Mouse (Mus musculus) limb, embryonic 10.5 days (tissue): ENCODE results near the gene Ctbp1. TPM values are rescaled to one million over a fixed set of nuclear protein-coding genes. Genes with fewer than 3 reads are reported as not detected.

Source experiments
- DNase-seq: peaks from one replicate; pipeline ENCODE4 v3.0.0-alpha.2; 2017; ENCODE audit warnings: low spot score
- H3K27ac ChIP-seq: fragments of 300-500 bp; sonication (generic); 2 replicates; pipeline ENCODE4 v1.5.1; 2016; ENCODE audit warnings: mild to moderate bottlenecking
- H3K27me3 ChIP-seq: fragments of 300-500 bp; sonication (generic); 2 replicates; pipeline ENCODE4 v1.6.1; 2016; ENCODE audit warnings: low read depth, mild to moderate bottlenecking; ENCODE audit not compliant: poor library complexity, severe bottlenecking
- H3K36me3 ChIP-seq: fragments of 300-500 bp; sonication (generic); 2 replicates; pipeline ENCODE4 v1.6.1; 2016; ENCODE audit warnings: mild to moderate bottlenecking, moderate library complexity
- H3K4me1 ChIP-seq: fragments of 300-500 bp; sonication (generic); 2 replicates; pipeline ENCODE4 v1.6.1; 2016
- H3K4me3 ChIP-seq: fragments of 300-500 bp; sonication (generic); 2 replicates; pipeline ENCODE4 v1.5.1; 2016; ENCODE audit warnings: mild to moderate bottlenecking, moderate library complexity
- H3K9me3 ChIP-seq: fragments of 300-500 bp; sonication (generic); replicated peaks from 2 replicates; pipeline ENCODE4 v1.6.1; 2016; ENCODE audit warnings: mild to moderate bottlenecking
- WGBS: fragments of 180-500 bp; shearing (Covaris S2); methylation state at CpG from one replicate; pipeline ENCODE4 v1.1.7; 2016; 5-methylcytosine and 5-hydroxymethylcytosine counted together
- polyA plus RNA-seq: library from polyadenylated mRNA; unstranded; fragments of >200 nt; fragmentation: Nextera tagmentation; extraction: Ambion mirVana; gene quantifications from 2 replicates; pipeline ENCODE4 v1.2.1, GENCODE M21; 2016

Ctbp1 gene
- polyA plus RNA-seq, result 440 and 473 TPM in 2 replicates

- DNase-seq, result peak; percentile 97
- Histone ChIP-seq H3K9me3 (no peaks in the 10 kb centered on the region), H3K36me3 (peaks cover 31% of the 10 kb centered on the region), H3K4me1 (peaks cover 26% of the 10 kb centered on the region), H3K4me3 (peak within 1 kb of the TSS; percentile 91), H3K27me3 (no peaks in the 10 kb centered on the region), H3K27ac (peak within 1 kb of the TSS; percentile 99)
- 3% methylated on average over 56 of the region's 57 CpGs for WGBS
Observed at GRCm38 (mm10) chr5:33274953-33275454, at the start of gene Ctbp1. Gene Ctbp1, minus strand, starts transcription at chr5:33274994.

DNA sequence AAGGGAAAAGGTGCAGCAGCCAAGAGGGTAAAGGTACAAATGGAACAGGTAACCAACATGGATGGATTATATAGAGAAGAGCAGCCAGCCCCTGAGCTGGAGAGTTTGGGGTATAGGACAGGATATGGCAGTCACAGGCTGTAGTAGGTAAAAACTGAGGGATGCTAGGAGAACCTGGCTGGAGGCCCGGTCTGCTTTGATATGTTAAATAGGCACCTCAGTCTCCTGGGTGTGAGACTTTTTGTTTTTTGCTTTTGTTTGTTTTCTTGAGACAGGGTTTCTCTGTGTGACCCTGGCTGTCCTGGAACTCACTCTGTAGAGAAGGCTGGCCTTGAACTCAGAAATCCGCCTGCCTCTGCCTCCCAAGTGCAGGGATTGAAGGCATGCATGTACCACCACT lies 49.7 kb upstream of the Ctbp1 start:
- Histone ChIP-seq H3K27ac (no peak overlapping the region), H3K4me3 (no peak overlapping the region), H3K9me3 (no peaks in the 10 kb centered on the region), H3K36me3 (no peaks in the 10 kb centered on the region), H3K27me3 (no peaks in the 10 kb centered on the region), H3K4me1 (no peaks in the 10 kb centered on the region)
- no peak for DNase-seq
- 45% methylated on average over 2 of the region's 2 CpGs for WGBS

- WGBS, result 89% methylated on average over 7 of the region's 7 CpGs
- H3K9me3 ChIP-seq, result no peaks in the 10 kb centered on the region
- H3K27me3 ChIP-seq, result no peaks in the 10 kb centered on the region
- H3K27ac ChIP-seq, result no peak overlapping the region
- H3K36me3 ChIP-seq, result no peaks in the 10 kb centered on the region
- H3K4me3 ChIP-seq, result no peak overlapping the region
- no peak for DNase-seq
- H3K4me1 ChIP-seq, result no peaks in the 10 kb centered on the region
Observed at GRCm38 (mm10) chr5:33312192-33312591, 37.4 kb upstream of the Ctbp1 start.

DNA sequence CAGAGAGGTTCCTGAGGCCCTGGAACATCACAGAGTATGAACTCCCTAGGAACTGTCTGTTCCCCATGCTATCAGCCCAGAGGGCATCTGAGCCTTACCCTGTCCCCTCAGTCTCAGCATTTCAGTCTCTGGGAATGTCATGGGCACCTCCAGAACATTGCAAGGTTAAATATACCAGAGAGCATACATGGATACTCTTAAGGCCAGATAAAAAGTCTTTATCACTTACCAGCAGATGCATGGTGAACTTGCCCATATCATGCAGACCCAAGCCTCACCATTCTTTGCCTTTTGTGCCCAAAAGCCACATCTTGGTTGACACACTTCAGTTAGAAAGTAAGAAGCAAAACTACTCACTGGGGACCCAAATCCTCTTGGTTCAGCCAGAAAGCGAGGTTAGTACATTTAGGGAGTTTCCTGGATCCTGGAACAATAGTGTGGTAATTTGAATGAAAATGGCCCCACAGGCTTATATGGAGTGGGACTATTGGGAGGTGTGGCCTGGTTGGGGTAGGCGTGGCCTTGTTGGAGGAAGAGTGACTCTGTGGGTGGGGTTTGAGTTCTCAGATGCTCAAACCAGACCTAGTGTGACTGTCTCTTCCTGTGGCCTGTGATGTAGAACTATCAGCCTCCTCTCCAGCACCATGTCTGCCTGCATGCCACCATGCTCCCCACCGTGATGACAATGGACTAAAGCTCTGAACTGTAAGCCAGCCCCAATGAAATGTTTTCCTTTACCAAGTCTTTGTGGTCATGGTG lies 36.1 kb upstream of the Ctbp1 start:
- Histone ChIP-seq H3K27me3 (no peaks in the 10 kb centered on the region), H3K36me3 (no peaks in the 10 kb centered on the region), H3K9me3 (no peaks in the 10 kb centered on the region), H3K4me3 (no peak overlapping the region), H3K27ac (no peak overlapping the region), H3K4me1 (no peaks in the 10 kb centered on the region)
- 73% methylated on average over 3 of the region's 3 CpGs for WGBS
- no peak for DNase-seq

DNA sequence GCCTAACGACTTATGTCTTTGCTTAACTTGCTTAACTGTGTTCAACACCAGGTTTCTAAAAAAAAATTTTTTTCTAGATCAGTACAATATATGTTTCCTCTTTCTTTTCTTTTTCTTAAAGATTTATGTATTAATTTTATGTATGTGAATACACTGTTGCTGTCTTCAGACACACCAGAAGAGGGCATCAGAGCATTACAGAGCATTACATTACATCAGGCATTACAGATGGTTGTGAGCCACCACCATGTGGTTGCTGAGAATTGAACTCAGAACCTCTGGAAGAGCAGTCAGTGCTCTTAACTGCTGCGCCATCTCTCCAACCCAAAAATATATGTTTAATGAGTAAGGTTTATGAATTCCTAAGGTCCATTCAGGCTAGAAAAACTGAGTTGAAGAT lies 27.0 kb upstream of the Ctbp1 start:
- WGBS, result 89% methylated on average over 2 of the region's 2 CpGs
- DNase-seq, result no peak

DNA sequence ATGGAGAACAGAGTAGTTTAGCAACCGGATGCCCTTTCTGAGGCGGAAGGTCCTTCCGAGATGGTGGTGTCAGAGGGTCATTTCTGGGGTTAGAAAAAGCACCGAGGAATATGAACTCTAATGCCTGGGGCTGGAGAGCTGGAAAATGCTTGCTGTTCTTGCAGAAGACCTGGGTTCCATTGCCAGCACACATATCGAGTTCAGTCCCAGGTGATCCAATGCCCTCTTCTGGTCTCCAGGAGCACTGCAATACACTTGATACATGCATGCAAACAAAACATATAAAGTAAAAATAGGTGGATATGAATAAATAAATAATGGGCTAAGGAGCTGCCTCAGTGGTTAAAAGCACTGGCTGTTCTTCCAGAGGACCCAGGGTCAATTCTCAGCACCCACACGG lies 22.4 kb upstream of the Ctbp1 start:
- H3K4me3 ChIP-seq, result no peak overlapping the region
- WGBS, result 78% methylated on average over 6 of the region's 6 CpGs
- no peak for DNase-seq

More for the DNA sequence above, 27.0 kb upstream of the Ctbp1 start:
- Histone ChIP-seq H3K27me3 (no peaks in the 10 kb centered on the region), H3K36me3 (no peaks in the 10 kb centered on the region), H3K4me3 (no peak overlapping the region), H3K27ac (no peak overlapping the region), H3K4me1 (no peaks in the 10 kb centered on the region), H3K9me3 (no peaks in the 10 kb centered on the region)

GRCm38 (mm10) chr5:33293796-33294430 lies 19.1 kb upstream of the Ctbp1 start:
- no peaks in the 10 kb centered on the region for H3K9me3 ChIP-seq
- no peaks in the 10 kb centered on the region for H3K27me3 ChIP-seq
- no peak for DNase-seq
- H3K4me1 ChIP-seq, result 0 out of 2 replicates have a peak, but pooled peaks cover 3% of the 10 kb centered on the region
- H3K27ac ChIP-seq, result no peak overlapping the region
- 72% methylated on average over 16 of the region's 16 CpGs for WGBS
- no peaks in the 10 kb centered on the region for H3K36me3 ChIP-seq
- no peak overlapping the region for H3K4me3 ChIP-seq

More for the DNA sequence above, 22.4 kb upstream of the Ctbp1 start:
- H3K27ac ChIP-seq, result no peak overlapping the region
- no peaks in the 10 kb centered on the region for H3K36me3 ChIP-seq
- no peaks in the 10 kb centered on the region for H3K9me3 ChIP-seq
- no peaks in the 10 kb centered on the region for H3K27me3 ChIP-seq
- no peaks in the 10 kb centered on the region for H3K4me1 ChIP-seq

GRCm38 (mm10) chr5:33283951-33284350 lies 9.2 kb upstream of the Ctbp1 start:
- Histone ChIP-seq H3K4me3 (no peak overlapping the region), H3K27ac (no peak overlapping the region), H3K4me1 (peaks cover 6% of the 10 kb centered on the region; the same call in 1 of the 2 replicates), H3K36me3 (no peaks in the 10 kb centered on the region), H3K9me3 (no peaks in the 10 kb centered on the region), H3K27me3 (no peaks in the 10 kb centered on the region)
- WGBS, result 82% methylated on average over 7 of the region's 7 CpGs
- no peak for DNase-seq

GRCm38 (mm10) chr5:33281428-33281827 lies 6.6 kb upstream of the Ctbp1 start:
- Histone ChIP-seq H3K9me3 (no peaks in the 10 kb centered on the region), H3K4me1 (peaks cover 6% of the 10 kb centered on the region; the same call in 1 of the 2 replicates), H3K36me3 (no peaks in the 10 kb centered on the region), H3K27ac (no peak overlapping the region), H3K4me3 (no peak overlapping the region), H3K27me3 (no peaks in the 10 kb centered on the region)
- 81% methylated on average over 1 of the region's 1 CpGs for WGBS
- DNase-seq, result no peak

GRCm38 (mm10) chr5:33278950-33279349 lies 4.2 kb upstream of the Ctbp1 start:
- WGBS, result 53% methylated on average over 5 of the region's 5 CpGs
- Histone ChIP-seq H3K36me3 (no peaks in the 10 kb centered on the region), H3K27ac (no peak overlapping the region), H3K9me3 (no peaks in the 10 kb centered on the region), H3K4me1 (peaks cover 5% of the 10 kb centered on the region; the same call in 1 of the 2 replicates), H3K4me3 (no peak overlapping the region), H3K27me3 (no peaks in the 10 kb centered on the region)
- DNase-seq, result no peak

DNA sequence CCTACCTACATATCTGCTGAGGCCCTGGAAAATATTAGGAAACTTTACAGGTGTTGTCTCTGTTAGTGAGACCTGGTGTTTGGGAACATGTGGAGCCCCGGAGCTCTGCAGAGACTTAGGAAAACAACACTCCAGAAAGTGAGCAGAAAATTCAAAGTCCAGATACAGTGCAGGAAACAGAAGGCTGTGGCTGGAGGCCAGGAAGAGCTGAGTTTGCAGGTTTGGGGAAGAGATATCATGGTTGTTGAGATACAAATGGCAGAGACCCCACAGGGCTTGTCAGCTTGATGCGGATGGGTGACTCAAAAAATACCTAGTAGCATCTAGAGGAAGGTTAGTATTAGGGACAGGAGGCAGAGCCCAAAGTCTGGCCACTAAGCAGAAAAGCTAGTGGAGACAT lies 2.5 kb upstream of the Ctbp1 start:
- Histone ChIP-seq H3K4me1 (peaks cover 16% of the 10 kb centered on the region), H3K27ac (no peak overlapping the region), H3K9me3 (no peaks in the 10 kb centered on the region), H3K4me3 (no peak overlapping the region), H3K27me3 (no peaks in the 10 kb centered on the region), H3K36me3 (peaks cover 13% of the 10 kb centered on the region)
- 83% methylated on average over 2 of the region's 2 CpGs for WGBS
- DNase-seq, result no peak

DNA sequence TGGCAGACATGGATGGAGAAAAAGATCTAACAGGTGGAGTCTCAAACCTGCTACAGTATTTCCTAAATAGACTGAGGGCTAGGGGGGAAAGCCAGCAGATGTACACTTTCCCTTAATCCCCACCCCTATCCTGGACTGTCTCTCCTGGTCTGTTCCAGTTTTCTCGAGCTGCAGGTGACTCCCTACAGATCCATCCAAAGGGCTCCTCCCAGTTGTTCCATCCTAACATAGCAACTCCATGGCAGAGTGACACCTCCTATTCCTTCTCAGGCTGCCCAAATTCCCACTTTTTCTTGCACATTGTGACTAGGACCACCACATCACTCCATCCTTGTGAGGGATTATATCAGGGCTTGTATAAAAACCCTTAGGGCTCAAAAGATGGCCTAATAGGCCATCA lies 960 bp upstream of the Ctbp1 start:
- Histone ChIP-seq H3K4me3 (no peak overlapping the region), H3K27ac (no peak overlapping the region), H3K27me3 (no peaks in the 10 kb centered on the region), H3K9me3 (no peaks in the 10 kb centered on the region), H3K36me3 (peaks cover 25% of the 10 kb centered on the region), H3K4me1 (peaks cover 23% of the 10 kb centered on the region)
- DNase-seq, result no peak
- WGBS, result 47% methylated on average over 1 of the region's 1 CpGs
